Mouse (Mus musculus) heart, embryonic 11.5 days (tissue): ENCODE measurements around the gene Bfsp1. TPM values are rescaled to one million over a fixed set of nuclear protein-coding genes. Genes with fewer than 3 reads are reported as not detected.

ENCODE experiments used
- ATAC-seq: fragments of 200-750 bp; cut with Nextera tagmentation; replicated peaks from 2 replicates; pipeline ENCODE4 v1.8.0; 2017; ENCODE audit warnings: moderate library complexity; ENCODE audit not compliant: insufficient number of reproducible peaks, low FRiP score, low TSS enrichment
- H3K27ac ChIP-seq: fragments of 300-500 bp; sonication (generic); 2 replicates; pipeline ENCODE4 v1.5.1; 2014; ENCODE audit warnings: mild to moderate bottlenecking, low read depth, low read length
- H3K27me3 ChIP-seq: fragments of 300-500 bp; sonication (generic); 2 replicates; pipeline ENCODE4 v1.6.1; 2014; ENCODE audit warnings: mild to moderate bottlenecking, low read length, mixed read lengths; ENCODE audit not compliant: control insufficient read depth, insufficient read depth
- H3K36me3 ChIP-seq: fragments of 300-500 bp; sonication (generic); 2 replicates; pipeline ENCODE4 v1.6.1; 2014; ENCODE audit warnings: mild to moderate bottlenecking, low read length, moderate library complexity, mixed read lengths; ENCODE audit not compliant: control insufficient read depth, insufficient read depth
- H3K4me1 ChIP-seq: fragments of 300-500 bp; sonication (generic); 2 replicates; pipeline ENCODE4 v1.6.1; 2014; ENCODE audit warnings: low read length; ENCODE audit not compliant: control insufficient read depth, insufficient read depth
- H3K4me2 ChIP-seq: fragments of 300-500 bp; sonication (generic); 2 replicates; pipeline ENCODE4 v1.6.1; 2014; ENCODE audit warnings: mild to moderate bottlenecking, moderate library complexity
- H3K4me3 ChIP-seq: fragments of 300-500 bp; sonication (generic); 2 replicates; pipeline ENCODE4 v1.5.1; 2014; ENCODE audit warnings: low read depth, low read length
- H3K9ac ChIP-seq: fragments of 300-500 bp; sonication (generic); 2 replicates; pipeline ENCODE4 v1.6.1; 2014; ENCODE audit warnings: mild to moderate bottlenecking, low read depth, low read length, moderate library complexity
- H3K9me3 ChIP-seq: fragments of 300-500 bp; sonication (generic); replicated peaks from 2 replicates; pipeline ENCODE4 v1.6.1; 2016; ENCODE audit warnings: low read length; ENCODE audit not compliant: control insufficient read depth
- WGBS: fragments of 180-500 bp; shearing (Covaris S2); extraction: QIAGEN DNeasy Blood & Tissue Kit; methylation state at CpG from one replicate; pipeline ENCODE4 v1.1.7; 2014; ENCODE audit not compliant: insufficient replicate concordance; 5-methylcytosine and 5-hydroxymethylcytosine counted together
- polyA plus RNA-seq: library from polyadenylated mRNA; unstranded; fragments of >200 nt; fragmentation: Nextera tagmentation; extraction: Ambion mirVana; gene quantifications from 2 replicates; pipeline ENCODE4 v1.2.1, GENCODE M21; 2014

The Bfsp1 gene
- 1.5 and 1.9 TPM in 2 replicates for polyA plus RNA-seq

GRCm38 (mm10) chr2:143862484-143863231 is at the start of gene Bfsp1:
Gene Bfsp1 (minus strand): TSS chr2:143863173.
- H3K27ac ChIP-seq: peak within 1 kb of the TSS; percentile 10; the same call in 1 of the 2 replicates
- no peaks in the 10 kb centered on the region for H3K27me3 ChIP-seq
- H3K9me3 ChIP-seq: no peaks in the 10 kb centered on the region
- H3K4me2 ChIP-seq: peak within 1 kb of the TSS; percentile 63
- H3K36me3 ChIP-seq: no peaks in the 10 kb centered on the region
- peak within 1 kb of the TSS; percentile 80 for H3K9ac ChIP-seq
- WGBS: 4% methylated on average over 85 of the region's 86 CpGs
- 0 out of 2 replicates have a peak, but pooled peaks cover 2% of the 10 kb centered on the region for H3K4me1 ChIP-seq
- H3K4me3 ChIP-seq: peak within 1 kb of the TSS; percentile 44
- ATAC-seq: peak; percentile 62

- 87% methylated on average over 2 of the region's 2 CpGs for WGBS
- no peak for ATAC-seq
- Histone ChIP-seq H3K36me3 (no peaks in the 10 kb centered on the region), H3K9ac (no peak overlapping the region), H3K9me3 (no peaks in the 10 kb centered on the region), H3K27me3 (no peaks in the 10 kb centered on the region), H3K4me1 (peaks cover 3% of the 10 kb centered on the region), H3K27ac (no peak overlapping the region), H3K4me3 (no peak overlapping the region), H3K4me2 (no peak overlapping the region)
Observed at GRCm38 (mm10) chr2:143912199-143912598, 49.2 kb upstream of the Bfsp1 start.

GRCm38 (mm10) chr2:143909230-143909629 is 46.3 kb upstream of the Bfsp1 start:
- no peak overlapping the region for H3K27ac ChIP-seq
- no peaks in the 10 kb centered on the region for H3K4me1 ChIP-seq
- WGBS: 84% methylated on average over 2 of the region's 2 CpGs
- no peaks in the 10 kb centered on the region for H3K9me3 ChIP-seq
- no peak overlapping the region for H3K4me3 ChIP-seq
- H3K4me2 ChIP-seq: no peak overlapping the region
- H3K9ac ChIP-seq: no peak overlapping the region
- no peaks in the 10 kb centered on the region for H3K36me3 ChIP-seq
- no peaks in the 10 kb centered on the region for H3K27me3 ChIP-seq
- no peak for ATAC-seq

- Histone ChIP-seq H3K9me3 (no peaks in the 10 kb centered on the region), H3K36me3 (no peaks in the 10 kb centered on the region), H3K4me2 (no peak overlapping the region), H3K27me3 (no peaks in the 10 kb centered on the region), H3K4me1 (no peaks in the 10 kb centered on the region), H3K9ac (no peak overlapping the region), H3K27ac (no peak overlapping the region), H3K4me3 (no peak overlapping the region)
- 69% methylated on average over 5 of the region's 5 CpGs for whole genome bisulfite sequencing
- ATAC-seq: no peak
Observed at GRCm38 (mm10) chr2:143904896-143905295, 41.9 kb upstream of the Bfsp1 start.

GRCm38 (mm10) chr2:143903376-143904045 is 40.5 kb upstream of the Bfsp1 start:
- Histone ChIP-seq H3K4me3 (no peak overlapping the region), H3K27ac (no peak overlapping the region), H3K4me1 (no peaks in the 10 kb centered on the region), H3K36me3 (no peaks in the 10 kb centered on the region), H3K9ac (no peak overlapping the region), H3K9me3 (no peaks in the 10 kb centered on the region), H3K4me2 (no peak overlapping the region), H3K27me3 (no peaks in the 10 kb centered on the region)
- no peak for ATAC-seq
- 69% methylated on average over 9 of the region's 9 CpGs for WGBS

GRCm38 (mm10) chr2:143900821-143901351 is 37.9 kb upstream of the Bfsp1 start:
- Histone ChIP-seq H3K9ac (no peak overlapping the region), H3K27me3 (no peaks in the 10 kb centered on the region), H3K4me1 (no peaks in the 10 kb centered on the region), H3K4me3 (no peak overlapping the region), H3K36me3 (no peaks in the 10 kb centered on the region), H3K27ac (no peak overlapping the region), H3K4me2 (no peak overlapping the region), H3K9me3 (no peaks in the 10 kb centered on the region)
- no peak for ATAC-seq
- WGBS: 65% methylated on average over 5 of the region's 5 CpGs

GRCm38 (mm10) chr2:143899470-143900220 is 36.7 kb upstream of the Bfsp1 start:
- H3K9me3 ChIP-seq: no peaks in the 10 kb centered on the region
- H3K27ac ChIP-seq: no peak overlapping the region
- no peaks in the 10 kb centered on the region for H3K4me1 ChIP-seq
- H3K4me3 ChIP-seq: no peak overlapping the region
- no peak for ATAC-seq
- H3K36me3 ChIP-seq: no peaks in the 10 kb centered on the region
- no peaks in the 10 kb centered on the region for H3K27me3 ChIP-seq
- no peak overlapping the region for H3K4me2 ChIP-seq
- 76% methylated on average over 9 of the region's 9 CpGs for WGBS
- H3K9ac ChIP-seq: no peak overlapping the region

- ATAC-seq: no peak
Observed at GRCm38 (mm10) chr2:143891302-143892048, 28.5 kb upstream of the Bfsp1 start.

More at GRCm38 (mm10) chr2:143891302-143892048, 28.5 kb upstream of the Bfsp1 start:
- Histone ChIP-seq H3K4me1 (no peaks in the 10 kb centered on the region), H3K9ac (no peak overlapping the region), H3K9me3 (no peaks in the 10 kb centered on the region; the same call in 1 of the 2 replicates), H3K4me3 (no peak overlapping the region), H3K27ac (no peak overlapping the region), H3K27me3 (no peaks in the 10 kb centered on the region), H3K36me3 (no peaks in the 10 kb centered on the region), H3K4me2 (no peak overlapping the region)
- WGBS: 74% methylated on average over 10 of the region's 10 CpGs
